Mouse (Mus musculus) testis, adult 2 months (tissue): ENCODE data around the gene Fhl5.
"Not testable (repeated sequence)": the region's sequence is repeated elsewhere in the genome, so short reads cannot be mapped to it uniquely, and the experiment has no call there.

Experiments used
- CTCF ChIP-seq: fragments of 200-500 bp; IDR thresholded peaks from 2 replicates; pipeline ENCODE4 v1.5.1; 2012; ENCODE audit warnings: low read depth, mild to moderate bottlenecking, inconsistent platforms, low read length, moderate library complexity; ENCODE audit not compliant: control insufficient read depth, insufficient read depth, insufficient replicate concordance
- POLR2A ChIP-seq: fragments of 200-500 bp; IDR thresholded peaks from 2 replicates; pipeline ENCODE4 v1.6.1; 2012; ENCODE audit warnings: low read depth, mild to moderate bottlenecking, inconsistent platforms, low read length, moderate library complexity; ENCODE audit not compliant: control insufficient read depth

DNA sequence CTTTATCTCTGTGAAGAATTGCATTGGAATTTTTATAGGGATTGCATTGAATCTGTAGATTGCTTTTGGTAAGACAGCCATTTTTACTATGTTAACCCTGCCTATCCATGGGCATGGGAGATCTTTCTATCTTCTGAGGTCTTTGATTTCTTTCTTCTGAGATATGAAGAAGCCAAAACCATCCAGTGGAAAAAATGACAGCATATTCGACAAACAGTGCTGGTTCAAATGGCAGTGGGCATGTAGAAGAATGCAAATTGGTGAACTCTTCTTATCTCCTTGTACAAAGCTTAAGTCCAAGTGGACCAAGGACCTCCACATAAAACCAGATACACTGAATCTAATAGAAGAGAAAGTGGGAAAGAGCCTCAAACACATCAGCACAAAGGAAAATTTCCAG is 42.3 kb upstream of the Fhl5 start:
- not testable (repeated sequence) for TF ChIP-seq CTCF, POLR2A
